Mouse (Mus musculus): Measurements from ENCODE around the gene Erg28.

GRCm38 (mm10) chr12:85825361-85825760 is 1.0 kb upstream of the Erg28 start:
- TF ChIP-seq POLR2A (IDR thresholded peaks at IDR 0.05; ENCODE audit: low read depth, low read length) (no peak), CTCF (IDR thresholded peaks at IDR 0.05; ENCODE audit: borderline replicate concordance, insufficient read depth, low read length) (no peak)

Data from embryonic fibroblast, embryonic 13.5 days (primary cell).